Mouse (Mus musculus): ENCODE data around the gene Prkci.
A peak's percentile ranks its signal among the peaks of the same experiment; 100 is the strongest.

Prkci gene

DNA sequence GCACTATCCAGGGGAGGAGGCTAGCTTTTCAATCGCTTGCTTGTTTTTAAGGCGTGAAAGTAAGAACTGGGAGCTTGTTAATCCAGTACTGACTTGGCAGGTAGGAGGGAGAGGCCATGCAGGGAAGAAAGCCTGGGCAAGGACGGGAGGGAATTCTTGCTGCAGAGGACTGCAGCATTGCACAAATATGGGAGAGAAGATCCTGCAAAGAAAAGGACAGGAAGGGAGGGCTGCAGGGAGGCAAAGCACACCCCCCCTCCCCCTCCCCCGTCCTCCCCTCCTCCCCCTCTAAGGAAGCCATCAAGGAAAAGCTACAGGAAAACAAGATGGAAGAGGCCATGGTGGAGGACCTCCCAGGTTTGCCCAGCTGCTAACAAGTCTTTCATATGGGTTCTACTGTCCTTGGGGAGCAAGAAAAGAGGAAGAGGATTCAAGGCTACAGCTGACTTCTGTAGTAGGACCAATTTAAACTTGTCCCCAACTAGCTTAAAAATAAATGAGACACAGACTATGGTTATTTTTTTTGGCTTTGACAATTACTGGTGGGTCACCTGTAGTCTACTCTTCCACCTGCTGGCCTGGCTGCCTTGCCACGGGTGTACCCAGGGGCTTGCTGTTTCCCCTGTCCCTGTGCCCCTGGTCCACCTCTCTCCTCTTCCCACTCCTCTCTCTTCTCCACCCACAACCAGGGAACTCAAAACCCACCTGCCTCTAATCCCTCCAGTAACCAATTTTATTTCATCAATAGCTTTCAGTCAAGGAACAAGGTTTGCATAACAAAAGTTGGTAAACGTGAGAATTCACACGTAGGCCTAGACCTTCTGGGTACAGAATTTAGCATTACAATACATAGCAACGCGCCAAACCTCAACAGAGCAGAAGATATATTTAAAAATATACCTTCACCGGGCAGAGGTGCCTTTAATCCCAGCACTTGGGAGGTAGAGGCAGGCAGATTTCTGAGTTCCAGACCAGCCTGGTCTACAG lies 93.5 kb downstream of the Prkci start:
- DNase-seq (ENCODE audit: low spot score) = no peak

- DNase-seq (ENCODE audit: low spot score) = no peak
Measured at GRCm38 (mm10) chr3:31089956-31090355, 94.4 kb downstream of the Prkci start.

- no peak for DNase-seq (ENCODE audit: low spot score)
Measured at GRCm38 (mm10) chr3:31093196-31093595, 97.6 kb downstream of the Prkci start.

DNA sequence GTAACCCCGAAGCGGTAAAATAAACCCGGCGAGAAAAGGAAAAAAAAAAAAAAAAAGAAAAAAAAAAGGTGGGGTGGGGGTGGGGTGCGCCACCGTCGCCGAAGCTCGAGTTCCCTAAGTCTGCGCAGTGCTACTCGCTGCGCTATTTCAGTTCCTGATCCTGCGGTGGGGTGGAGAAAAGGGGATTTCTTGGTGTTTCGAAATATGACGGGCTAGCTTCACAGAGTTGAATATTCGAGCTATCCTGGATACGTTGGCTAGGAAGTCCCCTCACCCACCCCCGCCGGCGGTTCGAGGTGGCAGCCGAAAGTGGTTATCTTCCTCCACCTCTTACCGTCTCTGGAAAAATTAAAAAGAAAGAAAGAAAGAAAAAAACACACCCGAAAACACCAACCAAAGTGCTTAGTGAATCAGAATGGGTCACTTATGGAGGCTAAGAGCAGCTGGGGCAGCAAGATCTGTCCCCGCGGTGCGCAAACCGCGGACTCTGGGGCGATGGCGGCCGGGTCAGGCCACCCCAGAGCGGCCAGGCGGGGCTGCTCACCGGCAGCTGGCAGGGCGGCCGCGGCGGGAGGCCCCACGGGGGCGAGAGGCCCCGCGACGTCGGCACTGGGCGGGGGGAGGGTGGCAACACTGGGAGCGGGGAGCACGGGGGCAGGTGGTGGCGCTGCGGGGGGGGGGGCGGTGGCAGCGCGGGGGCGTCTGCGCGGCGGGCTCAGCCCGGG lies 98.2 kb downstream of the Prkci start:
- no peak for DNase-seq (ENCODE audit: low spot score)

GRCm38 (mm10) chr3:31094531-31095178 lies 99.1 kb downstream of the Prkci start, which contains the start of gene Skil:
Gene Skil (plus strand): TSS chr3:31095058.
- DNase-seq (ENCODE audit: low spot score) = peak; percentile 76

- no peak for DNase-seq (ENCODE audit: low spot score)
Measured at GRCm38 (mm10) chr3:31095179-31095490, 99.6 kb downstream of the Prkci start.

GRCm38 (mm10) chr3:31095491-31096154 lies 100.1 kb downstream of the Prkci start:
- no peak for DNase-seq (ENCODE audit: low spot score)

GRCm38 (mm10) chr3:31096155-31097101 lies 100.9 kb downstream of the Prkci start:
- no peak for DNase-seq (ENCODE audit: low spot score)

DNA sequence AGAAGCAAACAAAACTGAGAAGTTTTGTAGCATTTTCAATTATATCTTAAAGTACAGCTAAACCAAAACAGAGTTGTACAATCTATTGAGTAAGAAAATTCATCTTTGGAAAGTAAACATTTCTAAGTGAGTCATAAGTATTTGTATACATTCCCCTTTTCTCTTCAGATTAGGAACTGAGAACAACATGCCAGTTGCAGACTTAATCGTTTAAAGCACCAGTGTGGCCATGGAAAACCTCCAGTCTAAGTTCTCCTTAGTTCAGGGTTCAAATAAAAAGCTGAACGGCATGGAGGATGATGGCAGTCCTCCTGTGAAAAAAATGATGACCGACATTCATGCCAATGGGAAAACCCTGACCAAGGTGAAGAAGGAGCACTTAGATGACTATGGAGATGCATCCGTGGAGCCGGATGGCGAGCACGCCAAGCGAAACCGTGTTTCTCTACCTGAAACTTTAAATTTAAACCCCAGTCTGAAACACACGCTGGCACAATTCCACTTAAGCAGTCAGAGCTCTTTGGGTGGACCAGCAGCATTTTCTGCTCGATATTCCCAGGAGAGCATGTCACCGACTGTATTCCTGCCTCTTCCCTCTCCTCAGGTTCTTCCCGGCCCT lies 101.7 kb downstream of the Prkci start:
- no peak for DNase-seq (ENCODE audit: low spot score)

DNA sequence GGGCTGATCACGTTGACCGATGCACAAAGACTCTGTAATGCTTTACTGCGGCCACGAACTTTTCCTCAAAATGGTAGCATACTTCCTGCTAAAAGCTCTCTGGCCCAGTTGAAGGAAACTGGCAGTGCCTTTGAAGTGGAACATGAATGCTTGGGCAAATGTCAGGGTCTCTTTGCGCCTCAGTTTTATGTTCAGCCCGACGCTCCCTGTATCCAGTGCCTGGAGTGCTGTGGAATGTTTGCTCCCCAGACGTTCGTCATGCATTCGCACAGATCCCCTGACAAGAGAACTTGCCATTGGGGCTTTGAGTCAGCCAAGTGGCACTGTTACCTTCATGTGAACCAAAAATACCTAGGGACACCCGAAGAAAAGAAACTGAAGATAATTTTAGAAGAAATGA lies 102.4 kb downstream of the Prkci start:
- no peak for DNase-seq (ENCODE audit: low spot score)

GRCm38 (mm10) chr3:31098556-31098955 lies 103.0 kb downstream of the Prkci start:
- no peak for DNase-seq (ENCODE audit: low spot score)

DNA sequence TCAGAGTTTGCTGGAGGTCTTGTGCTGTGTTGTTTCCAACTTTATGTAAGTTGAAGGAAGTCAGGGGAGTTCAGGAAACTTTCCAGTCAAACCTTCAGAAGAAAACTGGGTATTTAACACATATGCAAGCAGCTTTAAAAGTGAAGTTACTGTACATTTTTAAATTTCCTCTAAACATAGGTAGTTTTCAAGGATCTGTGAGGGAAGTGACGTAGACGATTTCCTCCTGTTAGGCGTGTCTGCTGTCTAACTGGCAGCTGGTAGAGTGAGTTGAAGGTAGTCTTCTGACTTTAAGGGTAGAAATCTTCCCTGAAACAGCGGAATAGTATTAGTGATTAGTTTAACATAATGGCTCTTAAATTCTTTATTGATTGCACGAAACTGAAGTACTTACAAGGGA lies 104.5 kb downstream of the Prkci start:
- no peak for DNase-seq (ENCODE audit: low spot score)

DNA sequence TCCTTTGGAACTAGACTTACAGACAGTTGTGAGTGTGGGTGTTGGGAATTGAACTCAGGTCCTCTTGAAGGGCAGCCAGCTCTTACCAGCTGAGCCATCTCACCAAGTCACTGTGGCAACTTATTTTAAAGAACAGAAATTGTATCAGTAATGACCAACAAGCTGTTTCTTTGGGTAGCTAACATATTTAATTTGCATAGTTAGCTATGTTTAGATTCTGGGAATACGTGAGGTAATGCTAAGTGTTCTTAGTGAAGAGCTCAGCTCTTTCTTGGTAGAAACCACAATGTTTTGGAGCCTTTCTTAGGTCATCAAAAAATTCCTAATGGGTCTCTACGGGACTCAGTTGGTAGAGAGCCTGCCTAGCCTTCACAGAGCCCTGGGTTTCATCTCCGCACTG lies 105.3 kb downstream of the Prkci start:
- DNase-seq (ENCODE audit: low spot score) = no peak

Data from urinary bladder, postnatal 10 days (tissue).